Mouse (Mus musculus) testis, adult 2 months (tissue): ENCODE results near the gene Oit3.

Experiments used
- CTCF ChIP-seq: fragments of 200-500 bp; IDR thresholded peaks from 2 replicates; pipeline ENCODE4 v1.5.1; 2012; ENCODE audit warnings: low read depth, mild to moderate bottlenecking, inconsistent platforms, low read length, moderate library complexity; ENCODE audit not compliant: control insufficient read depth, insufficient read depth, insufficient replicate concordance
- POLR2A ChIP-seq: fragments of 200-500 bp; IDR thresholded peaks from 2 replicates; pipeline ENCODE4 v1.6.1; 2012; ENCODE audit warnings: low read depth, mild to moderate bottlenecking, inconsistent platforms, low read length, moderate library complexity; ENCODE audit not compliant: control insufficient read depth

- TF ChIP-seq CTCF (no peak), POLR2A (no peak)
Observed at GRCm38 (mm10) chr10:59391907-59392306, 49.7 kb downstream of the Oit3 start.
